Mouse (Mus musculus): ENCODE measurements around the gene St3gal3.
A peak's percentile ranks its signal among the peaks of the same experiment; 100 is the strongest.

The St3gal3 gene

GRCm38 (mm10) chr4:118138891-118139290 is 4.2 kb upstream of the St3gal3 start:
- peak; percentile 80 for DNase-seq

- no peak for DNase-seq
Measured at GRCm38 (mm10) chr4:118137857-118138256, 3.1 kb upstream of the St3gal3 start.

DNA sequence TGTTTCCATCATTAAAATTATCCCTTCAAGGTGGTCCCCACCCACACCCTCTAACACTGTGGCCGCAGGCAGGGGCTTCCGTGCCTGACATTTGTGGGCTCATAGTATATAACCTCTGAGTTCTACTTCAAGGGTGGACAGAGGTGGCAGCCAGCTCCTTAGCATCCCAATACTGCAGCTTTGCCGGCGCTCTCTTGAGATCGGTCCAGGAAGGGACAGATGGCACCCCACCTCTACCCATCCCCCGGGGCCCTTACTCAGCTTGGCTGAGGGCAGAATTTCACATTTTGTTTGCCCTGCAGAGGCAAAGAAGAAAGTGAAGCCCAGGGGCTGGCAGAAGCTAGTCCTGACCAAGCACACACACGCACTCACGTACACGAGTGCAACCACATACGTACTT is 2.6 kb upstream of the St3gal3 start:
- no peak for DNase-seq

DNA sequence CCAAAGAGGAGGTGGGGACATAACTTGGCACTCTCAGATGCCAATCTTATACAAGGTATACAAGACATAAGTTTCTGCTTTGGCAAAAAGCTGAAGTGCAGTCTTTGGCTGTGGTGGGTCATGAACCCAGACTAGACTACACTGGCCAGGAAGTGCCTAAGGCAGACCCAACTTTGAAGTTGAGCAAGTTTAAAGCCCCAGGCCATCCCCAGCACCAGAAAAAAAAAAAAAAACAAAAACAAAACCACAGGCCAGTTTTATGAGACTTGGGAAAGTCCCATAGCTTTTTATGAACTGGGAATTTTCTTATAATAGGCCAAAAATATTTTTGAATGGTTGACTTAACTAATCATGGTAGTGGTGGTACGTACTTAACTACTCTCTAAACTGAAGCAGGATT is 700 bp upstream of the St3gal3 start:
- DNase-seq, result no peak

GRCm38 (mm10) chr4:118131329-118131728 is 3.4 kb downstream of the St3gal3 start:
- no peak for DNase-seq

DNA sequence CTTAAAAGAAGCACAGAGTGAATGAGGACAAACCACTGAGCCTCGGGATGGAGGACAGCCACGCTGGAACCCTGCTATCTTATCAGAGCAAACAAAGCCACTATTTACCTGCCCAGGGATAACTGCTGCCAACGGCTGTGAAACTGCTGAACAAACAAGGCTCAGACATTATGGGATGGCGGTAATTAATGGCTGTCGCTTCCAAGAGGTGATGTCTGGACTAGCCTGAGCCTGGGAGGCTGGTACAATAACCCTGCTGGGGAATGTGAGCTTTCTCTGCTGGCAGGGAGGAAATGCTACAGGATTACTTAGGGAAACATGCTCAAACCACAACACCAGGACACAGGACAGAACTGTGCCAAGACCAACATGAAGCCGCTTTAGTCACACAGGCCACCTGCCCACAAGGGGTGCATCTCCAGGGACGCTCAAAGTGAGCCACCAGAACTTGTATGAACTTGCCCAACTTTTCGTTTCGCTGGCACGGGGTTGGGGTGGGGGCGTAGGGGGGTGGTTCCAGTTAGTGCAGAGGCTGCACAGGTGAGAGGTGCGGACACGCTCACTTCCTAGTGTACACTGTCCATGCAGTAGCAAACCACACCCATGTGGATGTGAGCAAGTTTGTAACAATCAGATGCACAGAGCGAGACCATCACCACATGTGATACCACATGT is 11.5 kb downstream of the St3gal3 start:
- DNase-seq, result no peak

DNA sequence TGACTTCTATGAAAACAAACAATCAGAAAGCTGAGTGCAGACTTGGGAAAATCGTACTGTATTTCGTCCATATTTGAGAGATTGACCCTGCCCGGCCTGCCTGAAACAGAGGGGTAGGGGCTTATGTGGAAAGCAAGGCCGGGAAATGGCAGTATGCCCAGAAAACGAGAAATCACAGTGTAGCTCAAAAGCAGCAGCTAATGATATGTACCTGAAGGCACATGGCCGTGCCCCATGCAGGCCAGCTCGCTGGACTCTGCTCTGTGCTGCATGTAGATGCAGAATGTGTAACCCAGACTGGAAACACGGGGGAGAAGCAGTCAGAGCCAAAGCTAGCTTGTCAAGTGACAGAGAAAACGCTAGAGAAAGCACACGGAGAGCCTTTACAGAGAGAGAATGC is 12.6 kb downstream of the St3gal3 start:
- DNase-seq, result peak; percentile 41

DNA sequence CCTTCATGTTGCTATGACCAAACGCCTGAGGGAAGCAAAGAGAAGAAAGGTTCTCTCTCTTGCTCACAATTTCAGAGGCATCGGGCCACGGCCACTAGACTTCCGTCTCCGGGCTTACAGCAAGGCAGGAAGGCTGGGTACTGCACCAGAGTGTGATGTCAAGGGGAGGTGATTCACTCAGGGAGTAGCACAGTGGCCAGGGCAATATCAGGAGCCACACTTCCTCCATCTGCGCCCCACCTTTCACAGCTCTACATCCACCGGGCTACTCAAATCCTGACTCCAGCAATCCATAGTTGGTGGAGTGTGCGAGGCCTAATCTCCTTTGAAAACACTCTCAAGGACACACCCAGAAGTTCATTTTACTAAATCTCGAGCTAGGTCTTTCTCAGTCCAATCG is 17.1 kb downstream of the St3gal3 start:
- DNase-seq, result no peak

DNA sequence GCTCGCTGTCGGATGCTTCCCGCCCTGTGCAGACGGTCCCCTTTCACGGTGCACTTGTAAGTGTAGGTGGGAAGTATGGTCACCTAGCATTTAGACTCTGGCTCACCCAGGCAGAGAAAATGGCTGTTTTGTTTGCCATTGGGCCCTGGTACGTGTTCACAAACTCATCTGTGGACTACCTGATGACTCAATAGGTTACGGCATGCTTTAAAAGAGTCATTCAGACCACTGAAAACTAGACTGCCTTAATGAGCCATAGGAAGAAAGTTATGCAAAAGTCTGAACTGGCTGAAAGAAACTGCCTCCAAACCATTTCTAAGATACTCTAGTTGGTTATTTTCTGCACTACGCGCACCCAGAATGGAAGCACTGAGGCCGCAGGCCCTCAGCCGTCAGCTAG is 18.6 kb downstream of the St3gal3 start:
- no peak for DNase-seq

GRCm38 (mm10) chr4:118115132-118115531 is 19.6 kb downstream of the St3gal3 start:
- no peak for DNase-seq

GRCm38 (mm10) chr4:118112601-118113000 is 22.1 kb downstream of the St3gal3 start:
- DNase-seq, result no peak

DNA sequence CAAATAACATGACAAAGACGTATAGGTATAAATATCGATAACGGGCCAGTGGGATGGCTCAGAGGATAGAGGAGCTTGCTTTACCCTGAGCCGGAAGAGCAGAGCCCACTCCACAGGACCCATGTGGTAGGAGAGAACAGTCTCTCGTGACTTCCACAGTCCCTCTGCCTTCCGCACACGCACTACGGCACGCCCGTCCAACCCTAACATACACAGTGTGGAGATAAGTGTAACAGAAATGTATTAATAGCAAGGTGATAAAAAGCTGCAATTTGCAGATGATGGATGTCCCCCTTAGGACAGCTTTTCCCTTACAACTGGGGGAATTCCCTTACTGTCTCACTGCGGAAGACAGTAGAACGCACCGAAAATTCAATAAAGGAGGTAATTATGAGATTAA is 25.1 kb downstream of the St3gal3 start:
- DNase-seq, result no peak

- DNase-seq, result no peak
Measured at GRCm38 (mm10) chr4:118108779-118109178, 25.9 kb downstream of the St3gal3 start.

DNA sequence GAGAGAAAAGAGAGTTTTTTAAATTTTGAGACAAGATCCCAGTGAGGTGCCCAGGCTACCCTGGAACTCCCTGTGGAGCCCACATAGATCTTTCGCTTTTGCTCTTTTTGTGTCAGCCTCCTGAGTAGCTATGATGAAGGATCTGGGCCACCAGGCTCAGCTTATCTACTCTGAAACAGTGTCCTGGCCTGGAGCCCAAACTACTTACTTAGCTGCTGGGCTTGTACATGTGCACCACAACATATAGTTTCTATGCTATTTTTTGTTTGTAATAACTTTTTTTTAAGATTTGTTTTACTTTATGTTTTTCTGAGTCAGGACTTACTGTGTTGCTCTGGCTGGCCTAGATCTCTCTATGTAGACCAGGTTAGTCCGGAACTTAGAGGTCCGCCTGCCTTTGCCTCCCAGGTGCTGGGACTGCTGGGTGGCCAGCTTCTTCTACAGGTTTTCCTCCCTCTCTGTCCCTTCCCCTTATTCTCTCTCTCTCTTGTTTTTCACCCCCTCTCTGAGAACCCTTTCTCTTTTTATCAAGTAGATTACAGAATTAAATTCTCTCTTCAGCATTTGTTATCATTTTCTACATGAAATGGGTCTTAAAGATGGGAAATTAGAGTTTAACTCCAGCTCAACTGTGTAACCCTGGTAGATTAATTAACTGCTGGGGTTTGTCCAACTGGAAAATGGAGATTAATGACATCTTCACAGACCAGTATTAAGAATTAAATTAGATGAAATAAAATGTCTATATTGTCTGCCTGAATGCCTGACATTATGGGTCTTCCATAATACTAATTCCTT is 29.3 kb downstream of the St3gal3 start:
- DNase-seq, result no peak

GRCm38 (mm10) chr4:118103280-118103830 is 31.4 kb downstream of the St3gal3 start:
- no peak for DNase-seq

DNA sequence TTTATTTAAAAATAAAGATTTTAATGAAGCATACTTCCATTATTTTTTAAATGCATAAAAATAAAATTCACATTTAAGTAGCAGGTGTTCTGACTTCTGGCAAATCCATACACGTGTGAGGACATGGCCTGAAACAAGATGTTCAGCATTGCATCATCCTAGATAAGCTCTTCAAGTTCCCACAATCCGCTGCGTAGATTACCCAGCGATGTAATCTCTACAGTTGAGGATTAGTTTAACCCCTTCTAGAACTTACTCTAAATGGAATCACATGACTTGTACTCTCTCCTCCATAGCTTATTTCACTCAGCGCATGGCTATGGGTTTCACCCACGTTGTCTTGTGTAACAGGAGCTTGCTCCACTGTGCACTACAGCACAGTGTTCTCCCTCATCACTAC is 33.2 kb downstream of the St3gal3 start:
- DNase-seq, result no peak

GRCm38 (mm10) chr4:118099637-118100364 is 34.9 kb downstream of the St3gal3 start:
- no peak for DNase-seq

DNA sequence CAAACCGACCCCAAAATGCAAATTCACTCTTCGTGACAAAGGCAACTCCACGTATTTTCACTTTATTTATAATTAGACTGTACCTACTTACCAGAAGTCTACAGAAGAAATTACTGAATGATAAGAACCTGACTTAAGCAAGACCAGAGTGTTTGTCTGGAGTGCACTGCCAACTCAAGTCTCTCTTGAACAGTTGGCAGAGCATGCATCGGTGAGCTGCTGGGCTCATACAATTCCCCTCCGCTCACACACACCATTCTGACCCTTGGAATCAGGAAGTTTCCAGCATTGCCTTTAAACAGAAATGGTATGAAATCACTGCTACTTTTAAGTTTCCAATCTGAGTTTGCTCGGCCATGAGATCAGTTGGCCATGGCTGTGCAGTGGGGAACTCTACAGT is 36.1 kb downstream of the St3gal3 start:
- DNase-seq, result no peak

DNA sequence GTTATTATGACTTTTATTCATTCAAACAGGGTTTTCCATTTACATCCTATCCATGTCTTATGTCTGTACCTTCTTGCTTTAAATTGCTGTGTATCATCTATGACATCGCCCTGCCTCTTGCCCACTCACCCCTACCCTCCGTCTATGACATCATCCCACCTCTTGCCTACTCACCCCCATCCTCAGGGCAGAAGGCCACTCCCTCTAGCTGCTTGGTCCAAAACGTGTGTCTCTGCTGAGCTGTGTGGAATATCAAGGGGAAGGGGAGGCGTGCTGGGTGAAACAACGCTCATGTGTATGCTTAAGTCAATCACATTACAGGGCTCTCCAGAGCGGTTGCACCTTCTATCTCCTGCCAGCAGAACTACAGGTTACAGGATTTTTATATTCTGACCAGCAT is 38.6 kb downstream of the St3gal3 start:
- no peak for DNase-seq

DNA sequence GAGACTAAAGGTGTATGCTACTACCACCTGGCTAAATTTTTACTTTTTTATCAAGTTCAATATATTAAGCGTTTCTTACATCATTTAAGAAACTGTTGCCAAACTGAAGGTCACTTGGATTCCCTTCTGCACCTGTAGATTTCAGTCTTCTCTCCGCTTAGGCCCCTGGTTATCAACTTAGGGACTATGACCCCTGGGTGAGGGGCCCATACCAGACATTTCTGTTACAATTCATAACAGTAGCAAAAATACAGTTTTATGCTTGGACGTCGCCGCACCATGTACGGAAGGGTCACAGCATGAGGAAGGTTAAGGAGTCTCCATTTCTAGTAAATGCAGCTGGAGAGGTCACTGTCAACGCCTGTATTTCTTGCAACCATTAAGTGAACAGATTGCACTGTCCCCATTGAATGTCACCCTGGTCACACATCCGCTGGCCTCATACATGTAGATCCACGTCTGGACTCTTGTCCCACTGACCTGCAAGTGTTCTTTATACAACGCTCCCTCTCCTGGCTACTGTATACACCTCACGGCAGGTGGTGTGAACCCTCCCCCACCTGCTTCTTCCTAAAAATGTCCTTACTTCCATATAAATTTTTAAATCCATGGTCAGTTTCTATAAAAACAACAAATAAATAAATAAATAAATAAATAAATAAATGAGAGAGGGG is 41.8 kb downstream of the St3gal3 start:
- DNase-seq, result no peak

DNA sequence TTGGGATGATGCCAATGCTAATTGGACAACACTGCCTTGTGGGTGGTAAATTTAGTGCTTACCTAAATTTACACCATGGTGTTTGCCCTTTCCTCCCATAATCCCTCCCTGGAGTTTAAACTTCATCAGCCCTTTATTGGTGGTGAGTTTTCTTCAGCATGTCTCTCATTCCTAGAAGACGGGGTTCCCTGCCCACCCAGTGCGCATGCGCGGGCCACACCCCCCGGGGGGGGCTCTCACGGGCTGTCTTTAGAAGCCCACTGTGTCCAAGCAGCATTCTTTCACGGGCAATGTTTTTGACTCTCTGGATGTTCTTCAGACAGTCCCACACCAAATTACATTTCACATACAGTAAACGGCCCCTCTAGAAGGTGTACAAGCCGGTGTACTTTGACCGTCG is 44.3 kb downstream of the St3gal3 start:
- no peak for DNase-seq

GRCm38 (mm10) chr4:118089939-118090338 is 44.8 kb downstream of the St3gal3 start:
- DNase-seq, result peak; percentile 56

DNA sequence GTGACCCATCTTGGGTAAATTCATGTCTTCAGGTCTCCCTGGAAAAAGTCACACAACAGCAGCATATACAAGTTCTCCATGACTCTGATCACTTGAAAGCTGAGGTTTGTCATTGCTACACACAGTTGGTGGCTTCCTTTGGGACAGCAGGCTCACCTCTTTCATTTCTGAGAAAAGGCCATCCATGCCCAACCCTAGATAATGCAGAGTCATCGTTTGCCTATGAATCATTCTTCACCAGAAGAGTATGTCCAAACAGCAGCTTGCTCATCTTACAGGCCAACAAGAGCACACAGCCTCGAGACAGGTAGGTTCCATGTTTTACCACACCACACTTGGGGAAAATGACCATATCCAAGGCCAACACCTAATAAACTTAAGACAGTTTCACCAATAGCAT is 45.9 kb downstream of the St3gal3 start:
- DNase-seq, result no peak

All from kidney, adult 18-20 months (tissue).